Mouse (Mus musculus): ENCODE results near the gene Fbln2.

The Fbln2 gene

DNA sequence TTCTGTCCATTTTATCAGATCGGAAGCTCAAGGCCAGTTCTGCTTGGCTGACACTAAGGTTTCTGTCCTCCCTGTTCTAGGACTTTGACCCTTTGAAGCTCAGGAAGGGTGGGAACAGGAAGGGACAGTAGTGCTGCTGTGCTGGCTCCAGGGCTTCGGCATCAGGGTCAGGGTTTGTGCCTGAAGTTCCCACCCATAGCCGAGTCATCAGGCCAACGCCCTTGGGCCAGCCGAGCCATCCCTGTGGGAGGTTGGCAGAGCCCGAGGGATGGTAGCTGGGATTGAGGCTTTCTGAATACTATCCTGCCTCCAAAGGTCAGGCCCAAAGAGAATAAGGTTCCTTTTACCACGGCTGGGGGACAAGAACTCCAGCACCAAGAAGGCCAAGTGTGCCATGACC, 70.8 kb downstream of the Fbln2 start:
- no peak for DNase-seq

DNA sequence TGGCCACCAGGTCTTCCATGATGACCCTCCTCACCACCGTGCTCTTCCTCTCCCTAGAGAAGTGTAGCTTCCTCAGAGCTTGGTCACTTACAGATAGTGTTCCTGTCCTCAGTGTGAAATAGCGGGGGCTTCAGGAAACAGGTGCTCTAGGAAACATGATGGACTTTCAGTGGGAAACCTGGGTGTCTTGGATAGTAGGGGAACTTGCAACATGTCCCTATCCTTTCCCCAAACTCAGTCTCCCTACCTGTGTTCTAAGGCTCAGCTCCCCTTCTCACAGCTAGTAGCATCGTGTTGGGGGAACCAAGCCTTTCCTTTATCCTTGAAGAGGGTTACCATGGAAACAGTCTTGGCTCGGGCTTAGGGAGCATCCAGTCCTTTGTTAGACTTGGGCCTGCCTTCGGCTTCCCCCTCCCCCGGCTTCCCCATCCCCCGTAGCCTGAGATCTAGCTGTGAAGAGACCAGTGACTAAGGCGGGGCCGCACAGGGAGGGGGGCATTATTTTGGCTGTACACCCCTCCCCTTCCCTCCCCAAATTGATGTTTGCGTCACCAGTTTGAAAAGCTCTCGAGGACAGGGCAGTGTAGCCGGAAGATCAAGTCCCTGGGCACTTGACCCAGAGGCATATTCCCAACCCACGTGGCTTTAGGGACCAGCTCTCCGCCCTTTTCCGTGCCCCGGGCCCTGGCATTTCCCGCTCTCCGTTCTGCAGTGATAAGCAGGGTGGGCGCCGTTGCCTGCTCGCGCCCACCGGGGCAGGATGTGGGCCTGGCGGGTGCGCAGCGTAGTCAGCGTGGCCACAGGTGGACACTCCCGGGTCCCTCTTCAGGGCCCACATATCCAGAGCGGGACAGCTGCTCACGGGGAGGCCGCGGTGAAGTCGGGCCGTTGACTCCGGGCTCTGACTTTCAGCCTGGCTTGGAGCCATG, 72.5 kb downstream of the Fbln2 start:
- DNase-seq: peak in 1 of 2 experiments; percentile 51

DNA sequence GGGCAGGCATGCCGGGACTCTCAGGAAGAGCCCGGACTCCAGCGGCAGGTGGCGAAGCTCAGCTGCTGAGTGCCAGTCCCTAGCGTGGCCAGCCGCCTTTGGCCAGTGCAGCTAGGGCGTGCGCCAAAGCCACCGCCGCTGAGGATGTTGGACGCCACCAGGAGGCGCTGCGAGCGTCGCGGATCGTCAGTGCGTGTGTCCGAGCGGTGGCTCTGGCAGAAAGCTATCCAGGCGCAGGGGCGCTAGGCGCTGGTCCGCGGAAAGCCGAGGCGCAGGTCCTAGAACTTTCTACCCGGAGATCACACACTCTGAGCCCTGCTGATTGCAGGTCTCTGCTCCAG, 73.2 kb downstream of the Fbln2 start:
- peak; percentile 97 for DNase-seq

DNA sequence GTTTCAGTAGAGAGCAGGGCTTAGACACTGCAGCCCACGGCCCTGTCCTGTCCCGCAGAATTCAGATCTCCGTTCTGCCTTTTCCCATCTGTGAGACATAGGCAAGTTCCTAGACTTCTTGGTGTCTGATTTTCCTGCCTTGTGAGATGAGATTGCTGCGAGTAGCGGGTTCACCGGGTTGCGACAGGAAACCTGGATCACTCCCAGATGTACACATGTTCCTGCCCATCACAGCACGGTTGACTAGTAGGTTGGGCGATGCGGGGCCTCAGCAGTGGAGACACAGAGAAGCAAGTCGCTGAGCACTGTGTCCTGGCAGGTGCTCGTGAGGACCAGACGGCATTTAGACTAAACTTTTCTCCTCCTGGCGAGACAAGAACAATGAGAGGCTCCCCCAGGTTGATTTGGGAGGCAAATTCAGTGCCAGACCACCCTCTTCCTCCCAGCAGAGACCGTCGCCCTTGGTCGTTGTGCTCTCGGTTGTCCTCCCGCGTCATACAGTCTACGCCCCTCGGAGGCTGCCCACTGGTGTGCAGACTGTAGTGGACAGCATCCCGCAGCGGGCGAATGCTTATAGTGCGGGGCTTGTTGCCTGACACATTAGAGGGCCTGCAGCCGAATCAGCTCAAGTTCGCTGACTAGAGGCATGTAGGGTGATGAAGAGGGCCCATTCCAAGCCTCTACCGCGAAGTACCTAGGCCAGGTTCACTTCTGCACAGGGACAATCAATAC, 73.7 kb downstream of the Fbln2 start:
- DNase-seq: peak in 1 of 2 experiments; percentile 60

DNA sequence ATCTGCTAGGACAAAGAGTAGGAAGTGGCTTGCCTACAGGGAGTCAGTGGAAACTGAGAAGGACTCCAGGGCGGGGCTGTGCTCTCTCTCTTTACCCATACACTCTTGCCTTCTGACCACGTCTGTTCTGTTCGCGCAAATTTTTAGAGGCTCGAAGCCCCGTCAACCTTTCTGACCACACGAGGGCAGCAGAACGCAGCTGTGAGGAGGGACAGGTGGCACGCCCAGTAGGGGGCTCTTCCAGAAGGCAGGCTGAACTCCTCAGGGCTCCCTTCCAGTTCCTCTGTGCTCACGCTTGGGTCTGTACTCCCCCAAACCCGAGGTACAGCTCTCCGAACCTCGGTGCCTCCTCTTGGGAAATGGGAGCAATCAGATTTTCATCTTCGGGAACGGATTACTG, 74.4 kb downstream of the Fbln2 start:
- peak; percentile 96 to 97 for DNase-seq

DNA sequence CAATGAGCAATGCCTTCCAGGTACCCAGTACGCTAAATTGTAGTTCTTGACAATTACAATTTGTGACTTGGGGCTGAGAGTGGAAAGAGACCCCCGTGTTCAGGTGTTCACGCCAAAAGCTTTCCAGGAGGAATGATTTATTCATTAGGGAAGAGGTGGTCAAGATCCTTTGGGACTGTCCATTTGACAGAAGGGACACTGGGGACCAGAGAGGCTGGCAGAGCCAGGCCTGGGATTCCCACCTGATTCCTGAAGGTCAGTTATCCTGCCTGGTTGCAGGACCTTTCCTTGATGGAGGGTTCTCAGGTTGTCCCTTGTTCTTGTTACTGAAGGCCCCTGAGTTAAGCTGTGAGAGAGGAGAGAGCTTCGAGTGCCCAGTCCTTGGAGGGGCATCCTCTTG, 74.9 kb downstream of the Fbln2 start:
- DNase-seq: peak; percentile 32 to 55

DNA sequence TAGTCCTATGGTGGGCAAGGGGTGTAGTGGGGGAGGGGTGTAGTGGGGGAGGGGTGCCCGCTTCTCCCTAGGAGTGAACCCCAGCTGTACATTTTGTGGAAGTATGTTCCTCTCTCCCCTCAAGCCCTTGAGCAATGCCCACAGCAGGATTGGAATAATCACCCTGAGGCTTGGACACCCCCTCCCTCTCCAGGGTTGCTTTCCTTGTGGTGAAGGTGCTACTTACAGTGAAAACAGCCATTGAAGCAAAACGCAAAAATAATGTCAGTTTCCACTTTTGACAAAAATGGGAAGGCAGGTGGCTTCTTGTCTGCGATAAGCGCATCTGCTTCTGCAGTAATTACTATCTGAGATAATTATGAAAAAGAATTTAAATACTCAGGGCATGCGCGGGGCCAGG, 75.4 kb downstream of the Fbln2 start:
- DNase-seq: no peak

DNA sequence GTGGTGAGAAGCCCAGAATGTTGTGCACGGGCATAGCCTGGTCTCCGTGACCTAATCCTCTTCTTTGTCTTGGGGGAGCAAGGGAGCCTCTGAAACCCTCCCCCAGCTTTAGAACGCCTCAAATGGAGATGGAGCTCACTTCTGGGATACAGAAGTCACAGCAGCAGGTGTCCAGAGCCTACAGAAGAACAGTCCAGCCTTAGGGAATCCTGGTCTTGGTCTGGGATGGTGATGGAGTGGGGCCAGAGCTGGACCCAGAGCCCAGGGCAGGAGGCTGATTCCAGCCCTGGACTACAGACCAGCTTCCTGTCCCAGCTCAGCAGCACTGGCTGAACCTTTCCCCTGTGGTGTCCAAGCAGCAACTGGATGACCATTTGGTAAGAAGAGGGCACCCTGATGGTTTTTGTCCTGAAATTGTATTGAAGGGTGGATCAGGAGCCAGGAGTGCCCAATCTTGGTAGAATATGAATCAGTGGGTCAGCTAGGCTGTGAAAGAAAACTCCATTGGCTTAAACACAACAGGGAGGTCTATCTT, 76.1 kb downstream of the Fbln2 start:
- peak; percentile 42 to 45 for DNase-seq

DNA sequence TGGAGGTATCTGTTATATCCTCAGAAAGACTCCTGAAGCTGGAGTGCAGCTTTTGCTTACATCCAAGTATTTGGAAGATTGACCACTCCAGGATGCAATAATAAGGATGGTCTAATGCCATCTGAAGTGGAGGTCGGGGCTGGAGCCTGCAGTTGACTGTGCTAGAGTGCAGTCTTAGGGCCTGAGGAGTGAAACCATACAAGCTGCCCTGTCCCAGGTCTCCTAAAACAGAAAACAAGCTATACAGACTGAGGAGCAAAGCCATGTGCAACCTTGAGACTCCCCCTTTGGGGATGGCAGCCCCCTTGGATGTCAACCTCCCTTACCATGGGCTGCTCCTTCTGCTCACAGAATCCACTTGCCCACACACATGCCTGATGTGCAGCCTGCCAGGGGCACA, 76.7 kb downstream of the Fbln2 start:
- DNase-seq: no peak

DNA sequence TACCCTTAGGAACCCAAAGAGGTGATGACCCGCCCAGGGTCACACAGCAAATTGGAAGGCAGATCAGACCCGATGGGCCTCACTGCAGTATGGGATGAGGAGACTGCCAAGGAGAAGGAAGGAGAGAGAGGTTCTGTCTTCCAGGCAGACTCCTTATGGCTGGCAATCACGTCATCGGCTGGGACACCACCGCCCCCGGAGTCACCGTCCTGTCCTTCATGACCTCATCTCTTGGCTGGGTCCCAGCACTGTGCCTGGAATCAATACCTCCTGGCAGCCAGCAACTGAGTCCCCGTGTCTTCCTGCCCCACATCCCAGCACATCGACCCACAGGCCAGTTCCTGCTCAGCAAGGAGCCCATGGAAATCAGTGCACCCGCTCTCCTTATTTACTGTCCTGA, 78.7 kb downstream of the Fbln2 start:
- peak; percentile 85 to 88 for DNase-seq

DNA sequence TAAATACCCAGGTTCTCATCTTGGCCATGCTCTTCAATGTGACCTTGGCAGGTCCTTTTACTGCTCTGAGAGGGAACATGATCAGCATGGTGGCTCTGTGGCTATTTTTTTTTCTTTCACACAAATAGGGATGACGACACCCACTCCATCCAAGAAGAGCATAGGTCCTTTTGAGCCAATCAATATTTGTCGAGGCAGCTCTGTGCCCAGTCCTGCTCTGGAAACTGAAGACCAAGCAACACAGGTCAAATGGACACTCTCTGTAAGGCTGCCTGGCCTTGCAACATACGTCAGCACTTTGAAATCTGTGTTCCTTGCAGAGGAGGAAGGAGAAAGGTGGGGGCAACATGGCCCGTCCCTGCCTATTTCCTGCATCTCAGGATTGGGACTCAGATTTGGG, 83.2 kb downstream of the Fbln2 start:
- DNase-seq: no peak

DNA sequence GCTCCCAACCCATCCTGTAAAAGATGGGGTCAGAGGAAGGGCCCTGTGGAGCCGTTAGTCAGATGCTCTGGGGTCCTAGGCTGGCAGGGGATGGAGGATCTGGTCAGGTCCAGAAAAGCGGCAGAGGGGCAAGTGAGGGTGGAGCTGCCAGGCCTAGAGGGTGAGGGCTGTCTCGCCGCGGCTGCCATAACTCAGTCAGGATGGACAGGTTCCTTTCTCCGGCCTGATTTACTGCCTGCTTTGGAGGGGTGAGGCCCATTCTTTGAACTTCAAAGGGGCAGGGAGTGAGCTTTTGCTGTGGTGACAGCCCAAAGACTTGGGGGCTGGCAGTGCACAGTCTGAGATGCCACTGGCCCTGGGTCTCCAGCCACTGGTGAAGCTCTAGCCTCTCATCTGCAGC, 86.6 kb downstream of the Fbln2 start:
- DNase-seq: no peak

DNA sequence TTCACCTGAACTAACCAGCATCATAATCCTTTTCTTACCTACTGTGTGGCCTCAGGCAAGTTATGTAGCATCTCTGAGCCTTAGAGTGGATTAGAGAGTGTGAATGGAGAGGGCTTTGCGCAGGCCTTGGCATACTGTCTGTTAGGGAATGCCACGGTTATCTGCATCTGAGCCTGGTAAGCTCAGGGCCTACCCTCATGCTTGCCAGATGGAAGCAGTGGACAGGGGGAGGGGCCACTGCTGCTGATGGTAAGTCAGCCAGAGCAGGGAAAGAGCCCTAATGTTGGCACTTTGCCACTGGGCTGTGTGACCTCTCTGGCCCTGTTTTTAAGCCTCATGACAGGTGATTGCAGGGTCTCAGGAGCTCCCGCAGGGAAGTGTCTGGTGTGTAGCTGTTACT, 87.8 kb downstream of the Fbln2 start:
- DNase-seq: no peak

DNA sequence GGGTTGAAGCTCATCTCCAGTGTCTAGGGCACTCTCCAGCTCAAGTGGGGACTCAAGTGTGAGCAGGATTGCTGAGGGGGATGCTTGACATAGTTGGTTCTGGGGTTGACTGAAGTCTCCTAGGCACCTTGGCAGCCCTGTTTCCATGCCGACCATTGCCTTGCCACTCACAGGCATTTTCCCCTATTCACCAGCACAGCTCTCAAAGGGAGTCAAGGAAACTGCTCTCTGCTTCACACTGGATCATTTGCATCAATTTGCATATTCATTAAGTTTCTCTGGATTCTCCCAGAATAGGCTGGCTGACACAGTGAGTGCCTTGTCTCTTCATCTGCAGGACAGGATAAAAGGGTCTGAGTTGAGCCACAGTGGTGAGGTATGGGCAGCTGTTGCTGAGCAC, 89.6 kb downstream of the Fbln2 start:
- no peak for DNase-seq

DNA sequence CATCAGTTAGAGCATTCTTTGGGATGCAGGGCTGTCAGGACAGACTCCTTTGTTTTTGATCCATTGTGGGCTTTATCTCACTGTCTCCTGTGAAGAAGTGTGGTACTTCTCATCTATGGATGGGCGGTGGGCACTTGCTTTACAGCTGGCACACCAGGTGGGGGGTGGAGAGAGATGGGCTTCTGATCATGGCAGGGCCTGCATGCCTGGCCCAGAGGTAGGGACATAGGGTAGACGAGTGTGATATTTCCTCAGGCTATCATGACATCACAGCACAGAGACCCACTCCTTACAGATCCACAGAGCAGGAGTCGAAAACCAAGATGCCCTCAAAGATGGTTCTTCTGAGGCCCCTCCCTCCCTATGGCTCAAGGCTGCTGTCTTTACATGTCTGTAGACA, 90.1 kb downstream of the Fbln2 start:
- no peak for DNase-seq

DNA sequence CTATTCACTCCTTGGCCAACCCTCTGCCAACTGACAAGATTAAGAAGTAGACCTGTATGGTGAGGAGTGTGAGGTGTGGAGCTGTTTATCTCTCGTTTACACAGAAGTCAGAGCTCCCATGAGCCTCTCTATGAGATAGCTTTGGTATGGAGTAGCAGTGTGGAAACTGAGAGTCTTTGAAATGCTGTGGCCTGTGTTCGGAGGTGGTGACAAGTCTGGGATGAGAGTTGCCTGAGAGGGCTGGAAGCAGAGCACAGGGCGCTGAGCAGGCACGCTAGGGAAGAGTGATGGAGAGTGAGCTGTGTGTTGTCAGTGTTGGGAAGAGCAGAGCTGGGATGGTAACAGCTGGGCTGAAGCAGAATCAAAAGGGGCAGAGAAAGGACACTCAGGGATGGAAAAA, 91.9 kb downstream of the Fbln2 start:
- peak in 1 of 2 experiments; percentile 3 for DNase-seq

DNA sequence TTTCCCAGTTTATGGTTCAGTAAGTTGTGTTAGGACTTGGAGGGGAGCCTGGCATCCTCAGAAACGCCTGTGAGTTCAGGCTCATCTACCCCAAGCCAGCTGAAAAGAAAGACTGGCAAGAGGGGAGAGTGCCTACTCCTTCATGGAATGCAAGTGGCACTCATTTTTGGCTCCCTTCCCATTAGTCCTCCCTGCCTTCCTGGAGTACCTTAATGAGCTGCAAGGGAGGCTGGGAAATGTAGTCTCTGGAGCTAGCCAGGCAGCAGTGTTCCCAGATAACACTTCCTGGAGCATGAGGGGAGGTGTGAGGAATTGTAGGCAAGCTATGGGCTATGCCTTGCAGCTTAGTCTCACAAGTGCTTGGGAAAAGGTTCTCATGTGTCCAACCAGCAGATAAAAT, 95.7 kb downstream of the Fbln2 start:
- DNase-seq: peak; percentile 27 to 41

DNA sequence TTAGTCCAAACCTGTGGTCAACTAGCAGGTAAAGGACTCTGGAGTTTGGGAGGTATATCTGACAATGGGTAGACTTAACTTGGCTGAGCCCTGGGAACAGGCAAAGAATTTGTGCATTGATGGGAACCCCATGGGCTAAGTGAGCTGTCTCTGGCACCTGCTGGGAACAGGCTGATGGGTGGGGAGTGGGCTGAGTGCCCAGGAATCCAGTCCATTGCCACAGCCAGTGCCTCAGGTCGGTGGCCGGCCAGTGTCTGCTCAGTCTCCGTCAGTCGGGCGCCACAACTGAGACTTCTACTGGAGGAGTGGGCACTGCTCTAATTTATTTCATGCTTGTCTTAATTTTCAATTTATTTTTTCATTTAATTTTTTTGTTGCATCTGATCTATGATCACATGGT, 98.9 kb downstream of the Fbln2 start:
- peak in 1 of 2 experiments; percentile 40 for DNase-seq

DNA sequence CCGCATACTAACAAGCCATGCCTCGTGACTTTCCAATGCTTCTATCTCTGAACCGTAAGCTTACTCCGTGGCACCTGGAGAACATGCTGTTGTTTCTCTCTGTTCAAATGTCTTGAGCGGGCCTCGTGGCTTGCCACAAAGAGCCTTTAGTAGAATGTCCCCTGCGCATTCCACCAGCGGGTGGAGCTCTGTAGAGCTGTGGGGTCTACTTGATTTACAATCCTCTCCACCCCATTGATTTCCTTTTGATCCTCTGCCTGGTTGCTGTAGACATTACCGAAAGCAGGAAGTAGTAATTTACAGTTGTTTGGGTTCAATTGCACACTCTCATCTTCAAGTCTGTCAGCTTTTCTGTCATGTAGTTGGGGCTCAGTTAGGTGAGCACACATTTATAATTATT, 100.2 kb downstream of the Fbln2 start:
- no peak for DNase-seq

Measured in cerebellum, postnatal 25 days (tissue).